Mouse (Mus musculus): ENCODE data around the gene H2-M3. TPM values are rescaled to one million over a fixed set of nuclear protein-coding genes. Genes with fewer than 3 reads are reported as not detected.
"Not testable (repeated sequence)": the region's sequence is repeated elsewhere in the genome, so short reads cannot be mapped to it uniquely, and the experiment has no call there.

H2-M3 gene
- polyA plus RNA-seq (2012; rRNA removed): 24.2 and 24.3 TPM in 2 replicates

- Histone ChIP-seq H3K27ac (ENCODE audit: control insufficient read depth, insufficient read depth, low read length) (peak within 1 kb of the TSS; percentile 84), H3K4me1 (replicated peaks; ENCODE audit: control insufficient read depth, insufficient read depth, low read length) (peaks cover 11% of the 10 kb centered on the region), H3K27me3 (ENCODE audit: control insufficient read depth, insufficient read depth, low read length) (no peaks in the 10 kb centered on the region), H3K36me3 (ENCODE audit: control insufficient read depth, insufficient read depth, low read length) (no peaks in the 10 kb centered on the region), H3K4me3 (ENCODE audit: control insufficient read depth, insufficient read depth, low read length) (peak within 1 kb of the TSS; percentile 94)
- peak; percentile 94 for DNase-seq
- WGBS: under 1% methylated on average over 26 of the region's 26 CpGs
- TF ChIP-seq CTCF (IDR thresholded peaks at IDR 0.05; ENCODE audit: borderline replicate concordance, control insufficient read depth, extremely low read depth, insufficient read depth, low read length, poor library complexity) (no peak), POLR2A (IDR thresholded peaks at IDR 0.05; ENCODE audit: control insufficient read depth, extremely low read depth, insufficient read depth, low read length, poor library complexity) (0 out of 2 replicates have a peak, but pooled peaks have one; percentile 33)
These were observed at the start of gene H2-M3 for GRCm38 (mm10) chr17:37270058-37270701. TSS of gene H2-M3 (plus strand) at chr17:37270220.

GRCm38 (mm10) chr17:37221879-37222278, 48.1 kb upstream of the H2-M3 start:
- TF ChIP-seq POLR2A (IDR thresholded peaks at IDR 0.05; ENCODE audit: control insufficient read depth, extremely low read depth, insufficient read depth, low read length, poor library complexity) (no peak), CTCF (IDR thresholded peaks at IDR 0.05; ENCODE audit: borderline replicate concordance, control insufficient read depth, extremely low read depth, insufficient read depth, low read length, poor library complexity) (no peak)
- DNase-seq: no peak
- Histone ChIP-seq H3K4me1 (replicated peaks; ENCODE audit: control insufficient read depth, insufficient read depth, low read length) (no peaks in the 10 kb centered on the region), H3K27me3 (ENCODE audit: control insufficient read depth, insufficient read depth, low read length) (no peaks in the 10 kb centered on the region), H3K36me3 (ENCODE audit: control insufficient read depth, insufficient read depth, low read length) (no peaks in the 10 kb centered on the region), H3K4me3 (ENCODE audit: control insufficient read depth, insufficient read depth, low read length) (no peak overlapping the region), H3K27ac (ENCODE audit: control insufficient read depth, insufficient read depth, low read length) (no peak overlapping the region)
- WGBS: 31% methylated on average over 1 of the region's 1 CpGs

DNA sequence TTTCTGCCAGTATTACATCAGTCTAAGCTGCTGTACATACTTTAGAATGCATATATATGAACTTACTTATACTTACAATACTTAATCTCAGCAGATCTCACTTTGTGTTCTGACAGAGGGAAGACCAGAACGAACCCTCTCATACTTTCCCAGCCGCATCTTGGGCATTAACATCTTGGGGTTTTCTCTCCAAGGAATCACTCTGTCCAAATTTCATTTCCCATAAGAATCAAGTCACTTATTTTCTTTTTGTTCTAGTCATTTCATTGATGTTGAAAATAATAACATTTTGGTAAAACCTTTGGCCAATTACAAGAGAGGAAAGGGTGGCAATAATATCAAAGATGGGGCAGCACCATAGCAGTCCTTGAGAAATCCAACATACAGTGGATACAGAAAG, 32.8 kb upstream of the H2-M3 start, which contains the start of gene Olfr97:
Gene Olfr97, minus strand, starts transcription at position 101 of the 400 bp plus-strand sequence.
- H3K36me3 ChIP-seq (ENCODE audit: control insufficient read depth, insufficient read depth, low read length); H3K27me3 ChIP-seq (ENCODE audit: control insufficient read depth, insufficient read depth, low read length); DNase-seq; H3K27ac ChIP-seq (ENCODE audit: control insufficient read depth, insufficient read depth, low read length); H3K4me3 ChIP-seq (ENCODE audit: control insufficient read depth, insufficient read depth, low read length); H3K4me1 ChIP-seq (replicated peaks; ENCODE audit: control insufficient read depth, insufficient read depth, low read length): not testable (repeated sequence)
- WGBS: 94% methylated on average over 2 of the region's 2 CpGs

- H3K27me3 ChIP-seq (ENCODE audit: control insufficient read depth, insufficient read depth, low read length): no peaks in the 10 kb centered on the region
- no peak for TF ChIP-seq POLR2A (IDR thresholded peaks at IDR 0.05; ENCODE audit: control insufficient read depth, extremely low read depth, insufficient read depth, low read length, poor library complexity)
- TF ChIP-seq CTCF (IDR thresholded peaks at IDR 0.05; ENCODE audit: borderline replicate concordance, control insufficient read depth, extremely low read depth, insufficient read depth, low read length, poor library complexity): no peak
- no peak for DNase-seq
- no peak overlapping the region for H3K27ac ChIP-seq (ENCODE audit: control insufficient read depth, insufficient read depth, low read length)
- H3K4me3 ChIP-seq (ENCODE audit: control insufficient read depth, insufficient read depth, low read length): no peak overlapping the region
- 65% methylated on average over 3 of the region's 3 CpGs for WGBS
- no peaks in the 10 kb centered on the region for H3K36me3 ChIP-seq (ENCODE audit: control insufficient read depth, insufficient read depth, low read length)
- no peaks in the 10 kb centered on the region for H3K4me1 ChIP-seq (replicated peaks; ENCODE audit: control insufficient read depth, insufficient read depth, low read length)
These were observed 27.8 kb upstream of the H2-M3 start for GRCm38 (mm10) chr17:37242198-37242597.

DNA sequence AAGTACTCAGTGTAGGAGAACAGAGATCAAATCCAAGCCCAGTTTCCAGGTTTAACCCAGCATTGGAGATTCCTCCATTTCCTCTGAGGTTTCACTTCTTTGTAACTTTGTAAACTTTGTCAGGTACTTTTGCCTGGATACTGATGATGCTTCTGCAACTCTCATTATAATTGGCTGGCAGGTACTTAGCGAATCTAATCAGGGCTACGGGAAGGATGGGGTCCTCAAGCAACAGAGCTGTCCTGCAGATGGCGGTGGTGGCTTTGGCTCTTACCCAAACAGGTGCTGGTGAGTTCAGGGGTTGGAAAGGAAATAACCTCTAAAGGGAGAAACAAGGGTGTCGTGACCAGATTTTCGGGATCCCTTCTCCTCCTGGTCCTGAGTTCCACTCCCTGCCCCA, 23.3 kb upstream of the H2-M3 start:
- H3K27ac ChIP-seq (ENCODE audit: control insufficient read depth, insufficient read depth, low read length): no peak overlapping the region
- H3K4me3 ChIP-seq (ENCODE audit: control insufficient read depth, insufficient read depth, low read length): no peak overlapping the region
- WGBS: 5% methylated on average over 5 of the region's 5 CpGs
- no peaks in the 10 kb centered on the region for H3K27me3 ChIP-seq (ENCODE audit: control insufficient read depth, insufficient read depth, low read length)
- DNase-seq: peak; percentile 69
- H3K36me3 ChIP-seq (ENCODE audit: control insufficient read depth, insufficient read depth, low read length): no peaks in the 10 kb centered on the region
- no peaks in the 10 kb centered on the region for H3K4me1 ChIP-seq (replicated peaks; ENCODE audit: control insufficient read depth, insufficient read depth, low read length)
- TF ChIP-seq POLR2A (IDR thresholded peaks at IDR 0.05; ENCODE audit: control insufficient read depth, extremely low read depth, insufficient read depth, low read length, poor library complexity) (no peak), CTCF (IDR thresholded peaks at IDR 0.05; ENCODE audit: borderline replicate concordance, control insufficient read depth, extremely low read depth, insufficient read depth, low read length, poor library complexity) (no peak)

GRCm38 (mm10) chr17:37249460-37249859, 20.6 kb upstream of the H2-M3 start:
- H3K27me3 ChIP-seq (ENCODE audit: control insufficient read depth, insufficient read depth, low read length): no peaks in the 10 kb centered on the region
- H3K27ac ChIP-seq (ENCODE audit: control insufficient read depth, insufficient read depth, low read length): no peak overlapping the region
- TF ChIP-seq POLR2A (IDR thresholded peaks at IDR 0.05; ENCODE audit: control insufficient read depth, extremely low read depth, insufficient read depth, low read length, poor library complexity) (no peak), CTCF (IDR thresholded peaks at IDR 0.05; ENCODE audit: borderline replicate concordance, control insufficient read depth, extremely low read depth, insufficient read depth, low read length, poor library complexity) (no peak)
- no peak overlapping the region for H3K4me3 ChIP-seq (ENCODE audit: control insufficient read depth, insufficient read depth, low read length)
- H3K36me3 ChIP-seq (ENCODE audit: control insufficient read depth, insufficient read depth, low read length): no peaks in the 10 kb centered on the region
- no peak for DNase-seq
- H3K4me1 ChIP-seq (replicated peaks; ENCODE audit: control insufficient read depth, insufficient read depth, low read length): no peaks in the 10 kb centered on the region

DNA sequence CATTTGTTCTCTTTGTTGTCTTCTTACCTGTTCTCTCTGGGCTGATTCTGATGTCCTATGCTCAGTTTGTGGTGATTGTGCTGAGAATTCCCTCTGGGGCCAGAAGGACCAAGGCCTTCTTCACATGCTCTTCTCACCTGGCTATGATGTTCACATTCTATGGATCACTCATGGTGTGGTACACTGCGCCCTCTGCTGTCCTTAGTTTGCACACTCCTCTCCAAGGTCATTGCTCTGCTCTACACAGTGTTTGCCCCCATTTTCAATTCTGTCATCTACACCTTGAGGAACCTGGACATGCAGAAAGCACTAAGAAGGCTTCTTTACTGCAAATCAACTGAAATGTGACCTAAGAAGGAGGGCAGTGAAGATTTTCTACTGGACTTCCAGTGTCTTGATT, 19.5 kb upstream of the H2-M3 start:
- no peak for TF ChIP-seq POLR2A (IDR thresholded peaks at IDR 0.05; ENCODE audit: control insufficient read depth, extremely low read depth, insufficient read depth, low read length, poor library complexity)
- TF ChIP-seq CTCF (IDR thresholded peaks at IDR 0.05; ENCODE audit: borderline replicate concordance, control insufficient read depth, extremely low read depth, insufficient read depth, low read length, poor library complexity): no peak
- Histone ChIP-seq H3K27me3 (ENCODE audit: control insufficient read depth, insufficient read depth, low read length) (no peaks in the 10 kb centered on the region), H3K4me3 (ENCODE audit: control insufficient read depth, insufficient read depth, low read length) (no peak overlapping the region), H3K27ac (ENCODE audit: control insufficient read depth, insufficient read depth, low read length) (no peak overlapping the region), H3K36me3 (ENCODE audit: control insufficient read depth, insufficient read depth, low read length) (no peaks in the 10 kb centered on the region), H3K4me1 (replicated peaks; ENCODE audit: control insufficient read depth, insufficient read depth, low read length) (no peaks in the 10 kb centered on the region)
- DNase-seq: peak; percentile 42
- 13% methylated on average over 1 of the region's 1 CpGs for WGBS
